8 mouse cellular contexts compared by ENCODE assay signal in the genomic region with DNA sequence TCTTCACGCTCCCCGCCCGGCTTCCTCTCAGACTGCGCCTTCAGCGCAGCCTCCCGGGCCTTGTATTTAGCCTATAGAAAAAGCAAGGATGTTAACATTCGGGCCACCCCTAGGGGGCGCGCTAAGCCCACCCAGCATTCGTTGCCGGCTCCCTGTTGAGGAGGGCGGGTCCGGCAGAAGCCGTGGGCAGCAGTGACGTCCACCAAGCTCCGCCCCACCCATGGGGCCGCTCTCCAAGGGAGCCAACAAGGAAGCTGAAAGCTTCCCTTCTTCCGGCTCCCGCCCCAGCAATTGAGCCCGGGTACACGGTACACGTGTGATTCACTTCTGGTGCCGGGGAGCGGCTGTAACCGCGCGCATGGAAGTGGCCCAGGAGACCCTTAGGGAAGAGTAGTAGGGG. TPM values are rescaled to one million over a fixed set of nuclear protein-coding genes. Genes with fewer than 3 reads are reported as not detected.
DNase-seq lines count a peak whose midpoint lies in the region; ATAC-seq and TF ChIP-seq lines count a peak whose summit lies in the region.

No protein-coding gene starts in this region.

- peak; percentile 90 for ATAC-seq in hindbrain, embryonic 11.5 days (ENCODE audit: low FRiP score)
- peak; percentile 98 for ATAC-seq in lung, postnatal 0 days

- H3K36me3 ChIP-seq in hindbrain, embryonic 11.5 days (ENCODE audit: control insufficient read depth, insufficient read depth, low read length): peaks cover 10% of the 10 kb centered on the region
- H3K36me3 ChIP-seq in lung, postnatal 0 days (ENCODE audit: insufficient read depth, low read length): peaks cover 32% of the 10 kb centered on the region; the same call in 1 of the 2 replicates

- peak overlapping the region; percentile 24; the same call in 1 of the 2 replicates for H3K4me3 ChIP-seq in hindbrain, embryonic 11.5 days (ENCODE audit: low read depth, low read length)
- H3K4me3 ChIP-seq in lung, postnatal 0 days (ENCODE audit: low read depth, low read length): peak overlapping the region; percentile 25

- no peaks in the 10 kb centered on the region for H3K27me3 ChIP-seq in hindbrain, embryonic 11.5 days (ENCODE audit: control insufficient read depth, insufficient read depth, low read length)
- no peaks in the 10 kb centered on the region for H3K27me3 ChIP-seq in lung, postnatal 0 days (replicated peaks; ENCODE audit: insufficient read depth, low read length)

- H3K4me1 ChIP-seq in hindbrain, embryonic 11.5 days (replicated peaks; ENCODE audit: control insufficient read depth, insufficient read depth, low read length): peaks cover 4% of the 10 kb centered on the region; the same call in 1 of the 2 replicates
- H3K4me1 ChIP-seq in lung, postnatal 0 days (ENCODE audit: insufficient read depth, low read depth, low read length): peaks cover 11% of the 10 kb centered on the region

- peak overlapping the region; percentile 47; the same call in 1 of the 2 replicates for H3K27ac ChIP-seq in hindbrain, embryonic 11.5 days (ENCODE audit: low read depth, low read length)
- peak overlapping the region; percentile 43; the same call in 1 of the 2 replicates for H3K27ac ChIP-seq in lung, postnatal 0 days (ENCODE audit: low read length)

- H3K4me2 ChIP-seq in hindbrain, embryonic 11.5 days (replicated peaks; ENCODE audit: low read depth, low read length): peak overlapping the region; percentile 44
- H3K4me2 ChIP-seq in lung, postnatal 0 days (replicated peaks; ENCODE audit: low read depth, low read length): peak overlapping the region; percentile 58

- peak overlapping the region; percentile 16; the same call in 1 of the 2 replicates for H3K9ac ChIP-seq in hindbrain, embryonic 11.5 days (ENCODE audit: low read depth, low read length)
- no peak overlapping the region for H3K9ac ChIP-seq in lung, postnatal 0 days (replicated peaks; ENCODE audit: low read depth)

- TF ChIP-seq EP300 in lung, postnatal 0 days (IDR thresholded peaks at IDR 0.05): 0 out of 2 replicates have a peak, but pooled peaks have one; percentile 42

- peak; percentile 99 for DNase-seq in NIH3T3 (ENCODE audit: low read depth)
- DNase-seq in cerebellum, adult 9-11 months: peak; percentile 94
- DNase-seq in frontal cortex, adult 2 months (ENCODE audit: extremely low spot score in 1 of 2, low spot score in 1 of 2): peak; percentile 93 to 99
- peak; percentile 98 for DNase-seq in hindbrain, embryonic 11.5 days (ENCODE audit: low spot score)
- DNase-seq in layer of hippocampus, postnatal 10 days (ENCODE audit: low spot score in 2 of 2): peak; percentile 98 to 99
- DNase-seq in lung, postnatal 0 days (ENCODE audit: low spot score): peak; percentile 98
- peak; percentile 94 for DNase-seq in ovary, postnatal 10 days (ENCODE audit: low spot score)
- peak; percentile 97 for DNase-seq in thymus, postnatal 0 days (ENCODE audit: low spot score)

- peak; percentile 98 for TF ChIP-seq CTCF in lung, postnatal 0 days (IDR thresholded peaks at IDR 0.05)

- H3K9me3 ChIP-seq in hindbrain, embryonic 11.5 days (ENCODE audit: control insufficient read depth, low read length): no peaks in the 10 kb centered on the region
- no peaks in the 10 kb centered on the region for H3K9me3 ChIP-seq in lung, postnatal 0 days (ENCODE audit: low read length)

- WGBS in hindbrain, embryonic 11.5 days: under 1% methylated on average over 27 of the region's 27 CpGs
- WGBS in lung, postnatal 0 days: under 1% methylated on average over 27 of the region's 27 CpGs

RNA-seq across cellular contexts. Expression of gene Ubtf, which starts 10.6 kb away (rescaled TPM):
- polyA plus RNA-seq in frontal cortex, adult 2 months (2012; rRNA removed): 96.7 and 99.3 TPM in 2 replicates
- 82.1 and 83.4 TPM in 2 replicates for polyA plus RNA-seq in hindbrain, embryonic 11.5 days (2014; fragmentation: Nextera tagmentation; extraction: Ambion mirVana)
- 100 to 1,000 TPM; 112 to 125 TPM for total RNA-seq in layer of hippocampus, postnatal 10 days (2021)
- polyA plus RNA-seq in lung, postnatal 0 days (2015; fragmentation: Nextera tagmentation; extraction: Ambion mirVana): 53.7 and 60.9 TPM in 2 replicates
- polyA plus RNA-seq in thymus, postnatal 0 days (2015; fragmentation: Nextera tagmentation; extraction: Ambion mirVana): 95.2 and 96.8 TPM in 2 replicates

RNA-seq across cellular contexts. Expression of gene Atxn7l3, which starts 12.5 kb away (rescaled TPM):
- polyA plus RNA-seq in frontal cortex, adult 2 months (2012; rRNA removed): 142 and 147 TPM in 2 replicates
- 17.5 and 22.0 TPM in 2 replicates for polyA plus RNA-seq in hindbrain, embryonic 11.5 days (2014; fragmentation: Nextera tagmentation; extraction: Ambion mirVana)
- total RNA-seq in layer of hippocampus, postnatal 10 days (2021): 100 to 1,000 TPM; 146 to 150 TPM
- polyA plus RNA-seq in lung, postnatal 0 days (2015; fragmentation: Nextera tagmentation; extraction: Ambion mirVana): 9.6 and 10.2 TPM in 2 replicates
- 13.1 and 15.4 TPM in 2 replicates for polyA plus RNA-seq in thymus, postnatal 0 days (2015; fragmentation: Nextera tagmentation; extraction: Ambion mirVana)

RNA-seq across cellular contexts. Expression of gene Tmub2, which starts 24.2 kb away (rescaled TPM):
- 82.5 and 85.4 TPM in 2 replicates for polyA plus RNA-seq in frontal cortex, adult 2 months (2012; rRNA removed)
- 64.0 and 65.2 TPM in 2 replicates for polyA plus RNA-seq in hindbrain, embryonic 11.5 days (2014; fragmentation: Nextera tagmentation; extraction: Ambion mirVana)
- total RNA-seq in layer of hippocampus, postnatal 10 days (2021): 10 to 100 TPM; 55.2 to 60.4 TPM
- polyA plus RNA-seq in lung, postnatal 0 days (2015; fragmentation: Nextera tagmentation; extraction: Ambion mirVana): 46.1 and 47.4 TPM in 2 replicates
- polyA plus RNA-seq in thymus, postnatal 0 days (2015; fragmentation: Nextera tagmentation; extraction: Ambion mirVana): 41.1 and 45.1 TPM in 2 replicates

RNA-seq across cellular contexts. Expression of gene Asb16, which starts 40.4 kb away (rescaled TPM):
- polyA plus RNA-seq in frontal cortex, adult 2 months (2012; rRNA removed): 2.3 and 2.7 TPM in 2 replicates
- 0.06 and 0.08 TPM in 2 replicates for polyA plus RNA-seq in hindbrain, embryonic 11.5 days (2014; fragmentation: Nextera tagmentation; extraction: Ambion mirVana)
- total RNA-seq in layer of hippocampus, postnatal 10 days (2021): under 1 TPM; 0.64 to 0.76 TPM
- not detected in 2 replicates for polyA plus RNA-seq in lung, postnatal 0 days (2015; fragmentation: Nextera tagmentation; extraction: Ambion mirVana)
- polyA plus RNA-seq in thymus, postnatal 0 days (2015; fragmentation: Nextera tagmentation; extraction: Ambion mirVana): 0.07 TPM in 1 of 2 replicates, not detected in the other

RNA-seq across cellular contexts. Expression of gene Slc4a1, which starts 57.0 kb away (rescaled TPM):
- 0.48 and 0.60 TPM in 2 replicates for polyA plus RNA-seq in frontal cortex, adult 2 months (2012; rRNA removed)
- 25.8 and 28.1 TPM in 2 replicates for polyA plus RNA-seq in hindbrain, embryonic 11.5 days (2014; fragmentation: Nextera tagmentation; extraction: Ambion mirVana)
- under 1 TPM; 0.32 to 0.54 TPM for total RNA-seq in layer of hippocampus, postnatal 10 days (2021)
- 9.7 and 9.8 TPM in 2 replicates for polyA plus RNA-seq in lung, postnatal 0 days (2015; fragmentation: Nextera tagmentation; extraction: Ambion mirVana)
- 0.48 and 0.53 TPM in 2 replicates for polyA plus RNA-seq in thymus, postnatal 0 days (2015; fragmentation: Nextera tagmentation; extraction: Ambion mirVana)

Comparison
In these comparisons a context has a peak if more than half of its experiments do, and no peak if none do; other contexts are left out.
1. Peak in every context shown above with its lines: DNase-seq, ATAC-seq, H3K4me3 ChIP-seq and H3K27ac ChIP-seq.